Mouse (Mus musculus): ENCODE results near the gene Gng7. TPM values are rescaled to one million over a fixed set of nuclear protein-coding genes. Genes with fewer than 3 reads are reported as not detected.
"Not testable (repeated sequence)": the region's sequence is repeated elsewhere in the genome, so short reads cannot be mapped to it uniquely, and the experiment has no call there.

Gng7 gene
- polyA plus RNA-seq (2016; fragmentation: Nextera tagmentation; extraction: Ambion mirVana) = 4.3 and 4.5 TPM in 2 replicates

- peak; percentile 95 for DNase-seq (ENCODE audit: low spot score)
- H3K36me3 ChIP-seq = no peaks in the 10 kb centered on the region
- 10% methylated on average over 31 of the region's 31 CpGs for WGBS
- H3K27me3 ChIP-seq (ENCODE audit: low read depth, poor library complexity, severe bottlenecking) = peaks cover 11% of the 10 kb centered on the region; the same call in 1 of the 2 replicates
- H3K4me3 ChIP-seq = peak within 1 kb of the TSS; percentile 51
- peaks cover 16% of the 10 kb centered on the region for H3K4me1 ChIP-seq
- H3K27ac ChIP-seq = 0 out of 2 replicates have a peak within 1 kb of the TSS, but pooled peaks have one; percentile 27
- no peaks in the 10 kb centered on the region for H3K9me3 ChIP-seq (replicated peaks)
Measured at GRCm38 (mm10) chr10:81014393-81015384, at the start of gene Gng7. Gene Gng7 (minus strand): TSS chr10:81014945.

GRCm38 (mm10) chr10:81064519-81064918 lies 49.8 kb upstream of the Gng7 start:
- H3K36me3 ChIP-seq; H3K9me3 ChIP-seq (replicated peaks); H3K4me1 ChIP-seq; H3K4me3 ChIP-seq; H3K27me3 ChIP-seq (ENCODE audit: low read depth, poor library complexity, severe bottlenecking); H3K27ac ChIP-seq; DNase-seq (ENCODE audit: low spot score): not testable (repeated sequence)
- 85% methylated on average over 8 of the region's 8 CpGs for whole genome bisulfite sequencing

GRCm38 (mm10) chr10:81062710-81063109 lies 48.0 kb upstream of the Gng7 start:
- peaks cover 19% of the 10 kb centered on the region for H3K4me1 ChIP-seq
- DNase-seq (ENCODE audit: low spot score) = no peak
- 71% methylated on average over 4 of the region's 4 CpGs for WGBS
- H3K36me3 ChIP-seq = peaks cover 7% of the 10 kb centered on the region
- H3K4me3 ChIP-seq = no peak overlapping the region
- H3K9me3 ChIP-seq (replicated peaks) = no peaks in the 10 kb centered on the region
- H3K27me3 ChIP-seq (ENCODE audit: low read depth, poor library complexity, severe bottlenecking) = no peaks in the 10 kb centered on the region
- no peak overlapping the region for H3K27ac ChIP-seq

- Histone ChIP-seq H3K36me3 (peaks cover 33% of the 10 kb centered on the region), H3K9me3 (replicated peaks) (no peaks in the 10 kb centered on the region), H3K27ac (peak within 1 kb of the TSS; percentile 87), H3K4me1 (peaks cover 28% of the 10 kb centered on the region), H3K27me3 (ENCODE audit: low read depth, poor library complexity, severe bottlenecking) (no peaks in the 10 kb centered on the region), H3K4me3 (peak within 1 kb of the TSS; percentile 70)
- peak; percentile 97 for DNase-seq (ENCODE audit: low spot score)
- WGBS = under 1% methylated on average over 48 of the region's 48 CpGs
Measured at GRCm38 (mm10) chr10:81059603-81060543, 45.1 kb upstream of the Gng7 start, which contains the start of gene Sgta. Gene Sgta (minus strand): TSS chr10:81060181.

- peaks cover 42% of the 10 kb centered on the region for H3K36me3 ChIP-seq
- no peak for DNase-seq (ENCODE audit: low spot score)
- 92% methylated on average over 6 of the region's 6 CpGs for WGBS
- no peak overlapping the region for H3K27ac ChIP-seq
- peaks cover 28% of the 10 kb centered on the region for H3K4me1 ChIP-seq
- H3K27me3 ChIP-seq (ENCODE audit: low read depth, poor library complexity, severe bottlenecking) = no peaks in the 10 kb centered on the region
- H3K9me3 ChIP-seq (replicated peaks) = no peaks in the 10 kb centered on the region
- H3K4me3 ChIP-seq = peak overlapping the region; percentile 70
Measured at GRCm38 (mm10) chr10:81058896-81059295, 44.2 kb upstream of the Gng7 start.

GRCm38 (mm10) chr10:81057406-81058130 lies 42.8 kb upstream of the Gng7 start:
- H3K9me3 ChIP-seq (replicated peaks) = no peaks in the 10 kb centered on the region
- H3K4me3 ChIP-seq = no peak overlapping the region
- DNase-seq (ENCODE audit: low spot score) = no peak
- H3K4me1 ChIP-seq = peaks cover 28% of the 10 kb centered on the region
- peaks cover 55% of the 10 kb centered on the region for H3K36me3 ChIP-seq
- H3K27ac ChIP-seq = no peak overlapping the region
- H3K27me3 ChIP-seq (ENCODE audit: low read depth, poor library complexity, severe bottlenecking) = no peaks in the 10 kb centered on the region
- 95% methylated on average over 23 of the region's 23 CpGs for WGBS

GRCm38 (mm10) chr10:81055802-81056340 lies 41.1 kb upstream of the Gng7 start:
- not testable (repeated sequence) for H3K9me3 ChIP-seq (replicated peaks); H3K4me3 ChIP-seq; H3K27me3 ChIP-seq (ENCODE audit: low read depth, poor library complexity, severe bottlenecking); H3K27ac ChIP-seq; DNase-seq (ENCODE audit: low spot score)
- Histone ChIP-seq H3K4me1 (peaks cover 28% of the 10 kb centered on the region), H3K36me3 (peaks cover 72% of the 10 kb centered on the region)
- WGBS = 89% methylated on average over 11 of the region's 11 CpGs

- WGBS = 89% methylated on average over 6 of the region's 6 CpGs
- H3K36me3 ChIP-seq = peaks cover 79% of the 10 kb centered on the region
Measured at GRCm38 (mm10) chr10:81055169-81055568, 40.4 kb upstream of the Gng7 start.

GRCm38 (mm10) chr10:81052577-81052976 lies 37.8 kb upstream of the Gng7 start:
- H3K36me3 ChIP-seq = peaks cover 96% of the 10 kb centered on the region
- H3K27me3 ChIP-seq (ENCODE audit: low read depth, poor library complexity, severe bottlenecking) = no peaks in the 10 kb centered on the region
- 0 out of 2 replicates have a peak, but pooled peaks cover 9% of the 10 kb centered on the region for H3K4me1 ChIP-seq
- DNase-seq (ENCODE audit: low spot score) = no peak
- H3K27ac ChIP-seq = no peak overlapping the region
- H3K9me3 ChIP-seq (replicated peaks) = no peaks in the 10 kb centered on the region
- no peak overlapping the region for H3K4me3 ChIP-seq
- WGBS = 95% methylated on average over 5 of the region's 5 CpGs

More at GRCm38 (mm10) chr10:81055169-81055568, 40.4 kb upstream of the Gng7 start:
- Histone ChIP-seq H3K27ac (no peak overlapping the region), H3K4me1 (peaks cover 28% of the 10 kb centered on the region), H3K9me3 (replicated peaks) (no peaks in the 10 kb centered on the region), H3K4me3 (no peak overlapping the region), H3K27me3 (ENCODE audit: low read depth, poor library complexity, severe bottlenecking) (no peaks in the 10 kb centered on the region)
- DNase-seq (ENCODE audit: low spot score) = no peak

- Histone ChIP-seq H3K4me1 (no peaks in the 10 kb centered on the region), H3K36me3 (peaks cover 97% of the 10 kb centered on the region), H3K27ac (no peak overlapping the region), H3K27me3 (ENCODE audit: low read depth, poor library complexity, severe bottlenecking) (no peaks in the 10 kb centered on the region), H3K4me3 (no peak overlapping the region), H3K9me3 (replicated peaks) (no peaks in the 10 kb centered on the region)
- 91% methylated on average over 6 of the region's 6 CpGs for WGBS
- DNase-seq (ENCODE audit: low spot score) = no peak
Measured at GRCm38 (mm10) chr10:81051133-81051532, 36.4 kb upstream of the Gng7 start.

GRCm38 (mm10) chr10:81050645-81051044 lies 35.9 kb upstream of the Gng7 start:
- Histone ChIP-seq H3K4me3 (no peak overlapping the region), H3K36me3 (peaks cover 99% of the 10 kb centered on the region), H3K9me3 (replicated peaks) (no peaks in the 10 kb centered on the region), H3K4me1 (no peaks in the 10 kb centered on the region), H3K27ac (no peak overlapping the region), H3K27me3 (ENCODE audit: low read depth, poor library complexity, severe bottlenecking) (no peaks in the 10 kb centered on the region)
- DNase-seq (ENCODE audit: low spot score) = no peak
- WGBS = 94% methylated on average over 4 of the region's 4 CpGs

- peaks cover 80% of the 10 kb centered on the region for H3K36me3 ChIP-seq
- not testable (repeated sequence) for H3K4me3 ChIP-seq; H3K4me1 ChIP-seq; H3K9me3 ChIP-seq (replicated peaks); H3K27me3 ChIP-seq (ENCODE audit: low read depth, poor library complexity, severe bottlenecking); H3K27ac ChIP-seq; DNase-seq (ENCODE audit: low spot score)
- 95% methylated on average over 14 of the region's 14 CpGs for WGBS
Measured at GRCm38 (mm10) chr10:81045246-81045645, 30.5 kb upstream of the Gng7 start.
